Mouse (Mus musculus) lung, postnatal 36 days (tissue): ENCODE results near the gene Gm10644.

ENCODE experiments used
- DNase-seq: peaks from one replicate; pipeline ENCODE4 v3.0.0; 2022; ENCODE audit warnings: mixed read lengths

The Gm10644 gene

DNA sequence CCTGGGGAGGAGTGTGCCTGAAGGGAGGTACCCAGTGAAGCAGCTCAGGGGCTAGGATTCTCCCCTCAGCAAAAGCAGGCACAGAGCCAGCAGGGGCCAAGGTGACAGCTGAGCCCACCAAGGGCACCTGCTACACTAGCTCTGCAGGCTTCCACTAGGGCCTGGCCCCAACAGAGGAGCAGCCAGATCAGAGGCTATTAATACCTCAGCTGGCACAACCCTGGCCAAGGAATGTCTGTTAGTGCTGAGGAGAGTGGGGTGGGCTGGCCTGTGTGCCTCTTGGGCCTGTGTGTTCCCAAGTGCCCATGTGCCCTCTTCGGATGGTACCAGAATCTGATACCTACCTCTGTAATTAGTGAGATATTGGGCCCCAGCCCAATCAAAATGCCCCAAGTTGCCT lies 25.2 kb upstream of the Gm10644 start:
- no peak for DNase-seq

DNA sequence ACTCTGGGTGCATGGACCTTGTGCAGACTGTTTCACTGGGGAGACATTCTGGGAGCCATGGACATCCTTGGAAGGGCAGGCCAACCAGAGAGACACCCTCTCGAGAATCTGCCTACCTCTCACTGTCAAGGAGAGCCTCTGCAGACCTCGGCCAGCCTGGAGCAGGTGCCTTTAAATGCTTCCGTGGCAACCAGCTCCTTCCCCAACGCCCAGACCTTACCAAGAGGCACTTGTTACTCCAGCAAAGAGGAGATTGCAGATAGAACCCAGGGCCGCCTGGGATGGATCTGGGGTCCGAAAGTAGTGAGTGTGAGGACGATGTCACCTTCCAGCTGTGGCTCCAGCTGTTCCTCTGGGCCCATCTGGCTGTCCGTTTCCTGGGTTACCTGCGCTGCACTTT lies 23.2 kb upstream of the Gm10644 start:
- DNase-seq = no peak

DNA sequence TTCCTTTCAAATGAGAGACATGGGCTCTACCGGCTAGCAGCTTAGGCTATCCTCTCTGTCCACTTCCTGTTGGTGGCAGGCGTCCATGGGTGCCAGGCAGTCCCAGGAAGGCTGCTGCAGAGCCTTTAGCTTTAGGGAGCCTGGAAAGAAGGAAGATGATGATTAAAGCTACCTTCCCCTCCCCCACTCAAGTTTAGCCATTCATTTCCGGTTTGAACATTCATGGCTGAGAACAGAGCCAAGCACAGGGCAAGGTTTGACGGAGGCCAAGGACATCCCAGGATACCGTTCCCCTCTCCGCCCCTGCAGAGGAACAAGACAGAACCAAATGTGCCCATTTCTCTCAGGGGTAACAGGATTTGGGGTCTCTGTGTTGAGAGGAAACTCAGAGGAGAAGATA lies 22.6 kb upstream of the Gm10644 start:
- peak; percentile 50 for DNase-seq

DNA sequence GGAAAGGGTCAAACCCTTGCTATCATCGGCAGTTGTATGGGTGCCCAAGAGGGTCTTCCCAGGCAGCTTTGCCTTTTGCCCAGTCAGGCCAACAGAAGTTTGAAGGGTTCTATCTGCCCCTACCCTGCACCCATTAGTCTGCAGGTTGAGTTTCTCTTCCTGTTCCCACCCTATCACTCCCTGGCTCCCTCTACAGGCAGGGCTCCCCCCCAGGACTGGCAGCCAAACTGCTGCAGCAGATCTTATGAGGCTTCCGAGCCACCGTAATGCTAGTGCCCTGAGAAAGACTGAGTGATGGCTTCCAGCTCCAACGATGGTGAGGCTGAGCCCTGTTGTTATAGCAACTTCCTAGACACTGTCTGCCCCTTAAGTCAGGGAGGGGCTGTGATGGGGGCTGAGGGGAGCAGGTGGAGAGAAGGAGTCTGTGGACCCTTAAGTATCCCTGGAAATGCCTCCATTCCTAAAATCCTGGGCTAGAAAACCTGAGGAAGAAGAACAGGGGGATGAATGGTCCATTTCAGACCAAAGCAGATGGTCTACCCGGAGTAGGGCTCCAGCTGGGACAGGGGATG lies 21.9 kb upstream of the Gm10644 start:
- DNase-seq = no peak

DNA sequence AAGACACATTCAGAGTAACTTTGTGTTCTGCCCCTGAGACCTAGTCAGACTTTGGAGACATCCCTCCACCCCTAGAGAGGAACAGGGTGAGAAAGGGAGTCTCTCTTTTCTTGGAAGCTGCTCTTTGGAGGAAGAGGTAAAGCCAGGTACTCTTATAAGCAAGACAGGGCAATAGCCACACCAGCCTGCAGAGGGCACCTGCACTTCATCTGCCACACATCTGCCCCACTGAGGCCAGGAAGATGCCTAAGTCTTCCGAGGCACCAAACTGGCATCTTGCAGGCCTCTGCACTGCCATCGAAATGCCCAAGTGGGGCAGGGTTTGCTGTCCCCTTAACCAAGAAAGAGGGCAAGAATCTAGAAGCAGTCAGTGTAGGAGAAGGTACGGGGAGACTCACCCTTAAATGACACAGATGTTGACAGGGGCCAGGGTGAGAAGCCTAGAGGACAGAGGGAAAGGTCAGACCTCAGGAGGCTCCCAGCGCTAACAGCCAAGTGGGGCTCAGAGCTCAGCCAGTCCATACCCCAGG lies 21.2 kb upstream of the Gm10644 start:
- DNase-seq = peak; percentile 71

DNA sequence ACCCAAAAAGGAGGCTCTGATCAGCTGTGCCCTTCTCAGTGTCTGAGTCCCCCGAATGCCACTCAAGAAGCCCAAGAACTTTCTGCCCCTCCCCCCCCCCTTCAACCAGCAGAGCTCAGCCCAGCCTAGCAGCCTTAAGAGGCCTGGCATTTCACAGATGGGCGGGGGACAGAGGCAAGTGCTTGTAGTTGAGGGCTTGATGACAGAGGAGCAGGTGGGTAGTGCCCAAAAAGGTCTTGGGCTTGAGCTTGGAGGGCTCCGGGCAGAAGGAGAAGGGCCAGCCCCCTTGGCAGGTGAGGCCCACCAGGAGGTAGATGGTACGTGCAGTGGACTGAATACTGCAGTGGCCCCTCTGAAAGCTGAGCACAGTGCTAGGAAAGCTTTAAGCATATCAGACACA lies 19.5 kb upstream of the Gm10644 start:
- DNase-seq = peak; percentile 66

DNA sequence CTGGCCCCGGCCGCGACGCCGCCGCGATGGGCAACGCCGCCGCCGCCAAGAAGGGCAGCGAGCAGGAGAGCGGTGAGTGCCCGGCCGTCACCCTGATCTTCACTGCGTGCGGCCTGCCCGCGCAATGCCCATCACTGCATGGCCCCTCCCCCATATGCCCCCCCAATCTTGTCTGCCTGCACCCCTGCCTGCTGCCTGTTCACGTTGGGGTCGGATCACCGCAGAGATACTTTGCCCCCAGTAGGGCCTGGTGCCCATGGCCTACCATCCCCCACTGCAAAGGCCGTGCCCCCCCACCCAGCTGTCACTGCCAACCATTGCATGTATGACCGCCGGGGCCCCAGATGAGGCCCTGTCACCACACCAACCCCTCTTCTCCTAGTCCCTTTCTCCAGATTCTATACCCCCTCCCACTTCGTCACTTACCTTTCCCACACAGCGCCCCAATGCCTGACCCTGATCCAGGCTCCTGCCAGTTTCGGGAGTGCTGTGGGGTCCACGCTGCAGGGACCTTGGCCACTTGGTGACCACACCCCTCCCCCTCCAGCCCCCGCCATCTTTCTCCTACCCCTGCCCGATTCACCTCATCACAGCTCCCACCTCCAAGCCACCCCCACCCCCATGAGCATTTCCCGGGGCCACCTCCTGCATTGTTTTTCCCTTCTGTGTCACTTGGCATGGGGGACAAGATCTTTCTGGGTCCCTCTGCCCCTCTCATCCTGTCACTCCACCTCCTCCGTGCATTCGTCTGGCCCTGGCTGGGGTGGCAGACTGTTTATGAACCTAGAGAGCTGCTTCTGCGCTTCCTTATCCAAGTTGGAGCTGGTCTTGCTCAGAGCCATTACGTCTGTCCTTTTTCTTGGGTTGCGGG lies 18.4 kb upstream of the Gm10644 start:
- DNase-seq = peak; percentile 21

DNA sequence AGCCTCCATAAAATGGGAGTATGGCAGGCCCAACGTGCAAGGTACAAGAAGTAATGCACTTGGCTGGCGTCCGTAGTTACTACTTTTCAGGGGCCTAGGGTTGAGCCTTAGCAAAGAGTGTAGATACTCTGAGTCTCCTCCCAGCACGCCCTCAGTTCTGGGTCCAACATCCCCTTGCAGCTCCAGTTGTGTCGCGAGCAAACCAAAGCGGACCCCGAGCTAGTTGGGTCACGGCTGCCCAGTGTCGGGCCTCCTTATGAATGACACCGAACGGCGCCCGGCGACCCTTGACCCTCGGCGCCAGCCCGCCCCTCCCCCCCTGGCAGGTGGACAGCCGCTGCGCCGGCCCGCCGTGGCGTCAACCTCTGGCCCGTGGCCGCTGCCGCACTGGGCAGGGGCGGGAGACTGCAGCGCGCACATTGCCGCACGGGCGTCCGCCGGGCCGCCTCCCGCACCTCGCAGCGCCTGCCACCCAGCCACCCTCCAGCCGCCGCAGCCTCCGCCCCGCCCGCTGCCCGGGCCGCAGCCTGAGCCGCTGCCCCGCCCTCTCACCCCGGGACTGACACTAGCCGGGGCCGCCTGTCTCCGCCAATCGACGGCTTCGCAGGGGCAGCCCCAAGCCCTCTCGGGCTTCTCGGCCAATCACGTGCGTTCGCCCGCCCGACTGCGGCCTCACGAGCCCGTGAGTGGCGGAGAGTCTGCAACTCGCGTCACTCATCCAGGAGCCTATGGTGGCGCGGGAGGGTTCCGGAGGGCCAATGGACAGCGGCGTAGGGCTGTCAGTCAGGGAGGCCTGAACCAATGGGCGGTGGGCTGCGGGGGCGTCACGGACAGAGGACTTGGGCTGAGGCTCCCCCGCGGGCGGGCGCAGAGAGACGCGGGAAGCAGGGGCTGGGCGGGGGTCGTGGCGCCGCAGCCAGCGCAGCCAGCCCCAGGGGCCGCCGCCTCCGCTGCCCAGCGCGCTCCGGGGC lies 17.4 kb upstream of the Gm10644 start, which contains the start of gene Prkaca:
TSS of gene Prkaca (plus strand) at position 844 of the 971 bp plus-strand sequence.
- DNase-seq = peak; percentile 99

DNA sequence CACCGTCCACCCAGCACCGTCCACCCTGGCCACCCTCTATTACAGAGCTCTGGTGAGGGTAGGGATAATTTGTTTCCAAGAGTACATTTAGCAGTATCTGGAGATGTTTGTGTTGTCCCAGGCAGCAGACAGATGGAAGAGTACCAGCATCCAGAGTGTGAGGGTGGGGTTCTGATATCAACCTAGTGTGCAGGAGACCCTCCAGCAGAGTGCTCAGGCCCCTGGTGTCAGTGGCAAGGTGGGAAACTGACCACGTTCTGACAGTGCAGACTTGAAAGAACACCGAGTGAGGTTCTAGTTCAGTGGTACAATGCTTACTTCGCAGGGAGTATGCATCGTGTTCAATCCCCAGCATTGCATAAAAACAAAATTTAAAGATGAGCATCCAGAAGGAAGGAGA lies 16.7 kb upstream of the Gm10644 start:
- no peak for DNase-seq

DNA sequence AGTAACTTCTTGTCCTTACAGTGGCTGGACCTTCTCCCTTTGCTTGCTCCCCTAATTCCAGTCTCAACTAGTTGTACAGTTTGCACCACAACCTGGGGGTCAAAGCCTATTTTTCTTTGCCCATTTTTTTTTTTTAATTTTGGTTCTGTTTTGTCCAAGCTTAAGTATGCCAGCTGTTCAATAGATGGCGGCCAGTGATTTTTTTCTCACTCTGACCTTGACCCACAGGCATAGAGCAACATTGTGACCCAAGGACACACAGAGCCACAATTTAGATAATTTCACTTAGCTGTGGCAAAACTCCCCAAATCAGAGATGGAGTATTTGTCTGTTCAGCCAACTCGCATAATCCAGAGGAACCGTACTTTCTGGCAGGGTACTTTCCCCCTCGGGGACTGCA lies 16.1 kb upstream of the Gm10644 start:
- no peak for DNase-seq

DNA sequence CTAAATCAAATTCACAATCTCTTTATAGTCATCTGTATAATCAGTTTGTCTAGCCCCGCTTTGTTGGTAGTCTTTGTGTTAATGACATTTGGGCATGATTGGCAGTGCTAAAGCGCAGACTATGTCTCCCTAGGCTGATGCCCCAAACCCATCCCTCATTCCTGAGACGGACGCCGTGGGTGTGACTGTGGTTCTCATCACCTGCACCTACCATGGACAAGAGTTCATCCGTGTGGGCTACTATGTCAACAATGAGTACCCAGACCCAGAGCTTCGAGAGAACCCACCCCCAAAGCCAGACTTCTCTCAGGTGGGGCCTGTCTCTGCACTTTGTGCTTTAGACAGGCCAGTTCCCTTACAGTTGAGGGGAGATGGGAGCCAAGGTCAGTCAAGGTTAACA lies 12.7 kb upstream of the Gm10644 start:
- DNase-seq = no peak

DNA sequence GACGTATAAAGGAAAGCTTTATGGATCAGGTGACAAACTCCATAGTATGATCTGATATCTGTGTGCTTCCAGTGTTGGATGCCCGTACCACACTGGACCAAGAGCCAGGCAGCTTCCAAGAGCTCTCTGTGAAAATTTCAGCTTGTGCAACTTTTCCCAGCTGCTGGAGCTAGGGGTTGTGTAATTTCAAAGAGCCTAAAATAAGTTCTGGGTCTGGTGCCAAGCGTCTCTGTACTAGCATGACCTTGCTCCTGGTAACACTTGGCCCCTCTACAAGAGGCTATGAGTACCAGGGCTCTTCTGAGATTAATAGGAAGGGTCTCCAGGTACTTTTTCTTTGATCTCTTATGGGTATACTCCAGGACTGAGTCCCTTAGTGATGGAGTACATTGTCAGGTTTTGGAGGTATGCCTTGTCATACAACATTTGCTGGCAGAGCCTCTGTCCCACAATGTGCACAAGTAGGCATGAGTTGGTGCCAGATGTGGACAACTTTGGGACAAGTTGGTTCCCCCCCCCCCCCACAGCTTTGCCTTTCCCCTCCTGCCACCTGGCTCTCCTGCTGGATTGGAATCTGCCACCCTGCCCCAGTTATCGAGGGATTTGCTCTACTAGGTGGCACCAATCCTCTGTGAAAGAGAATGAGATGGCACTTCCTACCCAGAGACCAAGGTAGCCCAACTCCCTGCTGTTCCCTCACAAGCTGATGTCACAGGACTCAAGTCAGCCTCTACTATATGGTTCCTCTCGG lies 9.2 kb upstream of the Gm10644 start:
- DNase-seq = peak; percentile 91

DNA sequence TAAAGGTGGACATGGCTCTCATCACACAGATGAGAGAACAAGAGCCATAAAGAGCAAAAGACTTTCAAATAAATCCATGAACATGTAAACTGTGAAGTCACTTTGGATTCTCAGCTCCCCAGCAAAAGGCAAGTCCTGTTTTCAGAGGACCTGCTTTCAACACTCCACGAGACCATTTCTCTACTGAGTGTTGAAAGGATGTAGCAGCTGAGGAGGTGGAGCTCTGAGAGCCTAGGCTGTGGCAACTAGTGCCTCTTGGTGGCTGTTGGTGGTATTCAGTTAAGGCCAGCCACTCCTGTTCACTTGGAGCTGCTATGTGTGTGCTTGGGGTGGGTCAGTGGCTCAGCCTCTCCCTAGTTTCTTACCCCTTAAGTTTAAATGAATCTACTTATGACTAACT lies 1.8 kb upstream of the Gm10644 start:
- peak; percentile 29 for DNase-seq

DNA sequence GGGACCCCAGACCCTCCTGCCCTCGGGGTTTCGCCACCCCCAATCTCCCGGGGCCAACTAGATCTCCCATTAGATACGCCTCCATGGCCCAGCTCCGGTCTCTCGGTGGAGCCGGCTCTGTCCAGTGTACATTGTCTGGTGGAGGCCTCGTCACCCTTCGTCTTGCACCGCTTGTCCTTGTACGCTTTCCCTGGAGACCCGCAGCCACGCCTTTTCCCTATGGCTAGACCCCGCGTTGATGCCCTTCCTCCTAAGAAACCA lies 883 bp upstream of the Gm10644 start:
- DNase-seq = no peak

DNA sequence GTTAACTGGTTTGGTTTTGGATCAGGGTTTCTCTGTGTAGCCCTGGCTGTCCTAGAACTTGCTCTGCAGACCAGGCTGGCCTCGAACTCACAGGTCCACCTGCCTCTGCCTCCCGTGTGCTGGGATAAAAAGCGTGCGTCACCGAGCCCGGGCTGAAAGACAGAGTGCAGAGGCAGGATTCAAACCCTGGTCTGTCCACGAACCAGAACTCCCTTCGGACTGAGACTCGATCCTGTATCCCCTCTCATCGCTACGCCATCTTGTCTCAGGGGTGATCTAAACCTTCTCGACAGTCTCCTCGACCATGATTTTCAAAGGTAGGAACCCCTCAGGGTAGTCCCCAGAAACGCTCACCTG lies 278 bp downstream of the Gm10644 start:
- DNase-seq = no peak

DNA sequence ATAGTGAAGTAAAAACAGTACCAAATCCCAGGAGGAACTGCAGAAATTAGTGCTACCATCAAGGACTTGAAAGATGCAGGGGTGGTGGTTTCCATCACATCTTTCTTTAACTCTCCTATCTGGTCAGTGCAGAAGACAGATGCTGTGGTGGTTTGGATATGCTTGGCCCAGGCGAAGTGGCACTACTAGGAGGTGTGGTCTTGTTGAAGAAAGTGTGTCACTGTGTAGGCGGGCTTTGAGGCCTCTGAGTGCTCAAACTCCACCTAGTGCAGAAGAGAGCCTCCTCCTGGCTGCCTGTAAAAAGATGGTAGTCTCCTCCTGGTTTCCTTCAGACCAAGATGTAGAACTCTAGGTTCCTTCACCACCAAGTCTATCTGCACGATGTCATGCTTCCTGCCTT lies 9.5 kb downstream of the Gm10644 start:
- DNase-seq = no peak

DNA sequence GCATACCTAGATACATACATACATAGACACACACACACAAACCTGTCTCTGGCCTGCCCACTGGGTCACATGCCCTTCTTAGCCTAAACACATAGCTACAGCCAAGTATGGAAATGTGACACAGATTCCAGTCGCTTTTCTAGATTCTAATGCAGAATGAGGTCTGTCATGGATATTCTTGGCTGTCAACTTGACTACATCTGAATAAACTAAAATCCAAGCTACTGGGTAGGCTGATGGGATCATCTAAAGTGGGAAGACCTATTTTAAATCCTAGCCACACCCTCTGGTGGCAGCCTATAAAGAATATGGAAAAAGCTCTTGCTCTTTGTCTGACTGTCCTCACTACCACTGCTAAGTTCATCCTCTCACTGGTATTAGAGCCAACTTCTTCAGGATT lies 12.6 kb downstream of the Gm10644 start:
- DNase-seq = no peak

DNA sequence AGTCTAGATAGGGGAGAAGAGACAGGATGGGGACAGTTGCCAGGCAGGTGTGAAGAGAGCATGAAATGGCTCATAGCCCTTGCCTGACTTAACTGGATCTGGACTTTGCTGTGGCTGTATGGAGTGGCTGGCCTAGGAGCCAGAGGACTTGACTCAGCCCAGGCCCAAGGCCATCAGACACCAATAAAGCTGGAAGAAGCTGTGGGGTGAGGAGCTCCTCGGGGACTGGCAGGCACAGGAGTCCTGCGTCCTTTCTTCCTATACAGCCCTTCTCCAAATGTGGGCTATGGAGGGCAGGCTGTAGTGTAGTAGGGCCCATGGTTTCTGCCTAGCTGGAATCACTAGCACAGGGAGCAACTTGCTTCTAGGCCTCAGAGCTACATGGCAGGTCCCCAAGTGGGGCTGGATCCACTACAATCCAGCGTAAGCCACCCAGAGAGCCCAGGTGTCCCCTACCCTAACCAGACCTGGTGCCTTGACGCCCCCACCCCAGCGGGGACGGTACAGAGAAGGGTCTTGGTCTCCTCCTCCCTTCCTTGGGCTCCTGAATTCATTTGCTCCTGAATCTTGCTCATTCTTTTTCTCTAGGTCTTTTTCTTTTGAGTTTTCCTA lies 13.8 kb downstream of the Gm10644 start:
- no peak for DNase-seq

DNA sequence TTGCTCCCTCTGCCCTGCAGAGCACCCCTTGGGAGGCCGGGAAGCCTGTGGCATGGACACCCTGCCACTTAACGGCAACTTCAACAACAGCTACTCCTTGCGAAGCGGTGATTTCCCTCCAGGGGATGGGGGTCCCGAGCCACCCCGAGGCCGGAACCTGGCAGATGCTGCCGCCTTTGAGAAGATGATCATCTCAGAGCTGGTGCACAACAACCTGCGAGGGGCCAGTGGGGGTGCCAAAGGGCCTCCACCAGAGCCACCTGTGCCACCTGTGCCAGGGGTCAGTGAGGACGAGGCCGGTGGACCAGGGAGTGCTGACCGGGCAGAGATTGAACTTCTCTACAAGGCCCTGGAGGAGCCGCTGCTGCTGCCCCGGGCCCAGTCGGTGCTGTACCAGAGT lies 16.7 kb downstream of the Gm10644 start:
- no peak for DNase-seq

DNA sequence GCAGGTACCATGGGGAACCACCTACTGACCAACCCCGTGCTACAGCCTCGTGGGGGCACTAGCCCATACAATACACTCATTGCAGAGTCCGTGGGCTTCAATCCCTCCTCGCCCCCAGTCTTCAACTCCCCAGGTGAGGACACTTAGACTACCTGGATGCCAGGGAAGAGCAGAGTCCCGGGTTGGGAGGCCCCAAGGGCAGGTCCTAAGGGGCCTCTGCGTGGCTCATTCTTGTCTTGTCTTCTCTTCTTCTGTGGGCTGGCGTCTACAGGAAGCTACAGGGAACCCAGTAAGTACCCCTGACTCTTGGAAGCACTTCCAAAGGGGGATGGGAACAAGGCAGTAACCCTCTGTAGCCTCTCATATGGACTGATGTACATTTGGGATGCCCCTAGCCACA lies 17.4 kb downstream of the Gm10644 start:
- no peak for DNase-seq

DNA sequence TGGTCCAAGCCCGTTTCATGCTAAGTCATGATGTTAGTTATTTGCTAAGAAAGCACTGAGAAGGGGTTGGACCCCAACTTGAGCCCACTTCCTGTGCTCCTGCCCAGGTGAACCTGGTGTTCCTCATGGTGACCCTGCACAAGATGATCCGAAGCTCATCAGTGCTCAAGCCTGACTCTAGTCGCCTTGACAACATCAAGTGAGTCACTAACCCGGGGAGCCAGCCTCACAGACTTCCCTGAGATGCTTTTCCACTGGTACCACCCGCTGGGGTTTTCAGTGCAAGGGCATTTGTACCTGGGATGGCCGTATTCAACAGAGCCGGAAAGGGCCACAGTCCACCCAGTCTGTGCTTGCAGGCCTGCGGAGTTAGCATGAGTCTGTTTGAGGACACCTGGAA lies 19.6 kb downstream of the Gm10644 start:
- no peak for DNase-seq

DNA sequence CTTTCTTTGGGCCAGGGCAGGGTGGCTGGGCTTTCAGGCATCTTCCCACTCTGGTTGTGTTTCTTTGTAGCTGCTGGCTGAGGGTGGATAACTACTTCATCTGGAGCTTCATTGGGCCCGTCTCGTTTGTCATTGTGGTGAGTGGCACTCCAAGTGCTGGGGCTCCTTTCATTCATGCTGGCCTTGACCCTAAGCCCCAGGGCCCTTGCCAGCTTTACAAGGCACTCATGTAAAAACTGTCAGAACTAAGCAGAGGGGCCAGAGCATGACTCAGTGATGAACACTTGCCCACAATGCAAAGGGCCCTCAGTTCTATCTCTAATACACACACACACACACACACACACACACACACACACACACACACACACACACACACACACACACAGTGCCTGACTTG lies 20.0 kb downstream of the Gm10644 start:
- DNase-seq = no peak
